Mouse (Mus musculus): Measurements from ENCODE around the gene Ppp1r14c. TPM values are rescaled to one million over a fixed set of nuclear protein-coding genes. Genes with fewer than 3 reads are reported as not detected.

Ppp1r14c gene
- 11.3 and 13.6 TPM in 2 replicates for polyA plus RNA-seq (2014; fragmentation: Nextera tagmentation; extraction: Ambion mirVana)

GRCm38 (mm10) chr10:3366036-3366869 lies at the start of gene Ppp1r14c:
Gene Ppp1r14c (plus strand): TSS chr10:3366057.
- Histone ChIP-seq H3K36me3 (ENCODE audit: control insufficient read depth, insufficient read depth, low read length) (no peaks in the 10 kb centered on the region), H3K4me3 (ENCODE audit: low read depth, low read length) (peak within 1 kb of the TSS; percentile 39), H3K9me3 (ENCODE audit: control insufficient read depth, low read length) (no peaks in the 10 kb centered on the region), H3K4me1 (replicated peaks; ENCODE audit: control insufficient read depth, insufficient read depth, low read length) (no peaks in the 10 kb centered on the region), H3K27me3 (ENCODE audit: control insufficient read depth, insufficient read depth, low read length) (no peaks in the 10 kb centered on the region), H3K9ac (ENCODE audit: low read depth, low read length) (peak within 1 kb of the TSS; percentile 45), H3K27ac (ENCODE audit: low read depth, low read length) (0 out of 2 replicates have a peak within 1 kb of the TSS, but pooled peaks have one; percentile 30), H3K4me2 (replicated peaks; ENCODE audit: low read depth, low read length) (peak within 1 kb of the TSS; percentile 57)
- WGBS = under 1% methylated on average over 70 of the region's 74 CpGs
- DNase-seq (ENCODE audit: low spot score) = peak; percentile 69
- ATAC-seq (ENCODE audit: low FRiP score) = peak; percentile 89

GRCm38 (mm10) chr10:3321406-3321805 lies 44.5 kb upstream of the Ppp1r14c start:
- 92% methylated on average over 2 of the region's 2 CpGs for WGBS
- no peak overlapping the region for H3K4me2 ChIP-seq (replicated peaks; ENCODE audit: low read depth, low read length)
- ATAC-seq (ENCODE audit: low FRiP score) = no peak

GRCm38 (mm10) chr10:3325447-3325846 lies 40.4 kb upstream of the Ppp1r14c start:
- WGBS = 88% methylated on average over 1 of the region's 1 CpGs
- Histone ChIP-seq H3K36me3 (ENCODE audit: control insufficient read depth, insufficient read depth, low read length) (no peaks in the 10 kb centered on the region), H3K9me3 (ENCODE audit: control insufficient read depth, low read length) (no peaks in the 10 kb centered on the region), H3K9ac (ENCODE audit: low read depth, low read length) (no peak overlapping the region), H3K27me3 (ENCODE audit: control insufficient read depth, insufficient read depth, low read length) (no peaks in the 10 kb centered on the region), H3K4me2 (replicated peaks; ENCODE audit: low read depth, low read length) (no peak overlapping the region), H3K4me3 (ENCODE audit: low read depth, low read length) (no peak overlapping the region), H3K4me1 (replicated peaks; ENCODE audit: control insufficient read depth, insufficient read depth, low read length) (no peaks in the 10 kb centered on the region), H3K27ac (ENCODE audit: low read depth, low read length) (no peak overlapping the region)
- ATAC-seq (ENCODE audit: low FRiP score) (no peak), DNase-seq (ENCODE audit: low spot score) (no peak)

More at GRCm38 (mm10) chr10:3321406-3321805, 44.5 kb upstream of the Ppp1r14c start:
- Histone ChIP-seq H3K9me3 (ENCODE audit: control insufficient read depth, low read length) (no peaks in the 10 kb centered on the region), H3K9ac (ENCODE audit: low read depth, low read length) (no peak overlapping the region), H3K36me3 (ENCODE audit: control insufficient read depth, insufficient read depth, low read length) (no peaks in the 10 kb centered on the region), H3K27me3 (ENCODE audit: control insufficient read depth, insufficient read depth, low read length) (no peaks in the 10 kb centered on the region), H3K27ac (ENCODE audit: low read depth, low read length) (no peak overlapping the region), H3K4me1 (replicated peaks; ENCODE audit: control insufficient read depth, insufficient read depth, low read length) (no peaks in the 10 kb centered on the region), H3K4me3 (ENCODE audit: low read depth, low read length) (no peak overlapping the region)
- DNase-seq (ENCODE audit: low spot score) = no peak

- no peaks in the 10 kb centered on the region for H3K4me1 ChIP-seq (replicated peaks; ENCODE audit: control insufficient read depth, insufficient read depth, low read length)
- no peak overlapping the region for H3K4me2 ChIP-seq (replicated peaks; ENCODE audit: low read depth, low read length)
- DNase-seq (ENCODE audit: low spot score) = peak; percentile 87
- H3K27me3 ChIP-seq (ENCODE audit: control insufficient read depth, insufficient read depth, low read length) = no peaks in the 10 kb centered on the region
- ATAC-seq (ENCODE audit: low FRiP score) = peak; percentile 73
- H3K4me3 ChIP-seq (ENCODE audit: low read depth, low read length) = no peak overlapping the region
- 27% methylated on average over 3 of the region's 3 CpGs for WGBS
- H3K27ac ChIP-seq (ENCODE audit: low read depth, low read length) = no peak overlapping the region
- no peak overlapping the region for H3K9ac ChIP-seq (ENCODE audit: low read depth, low read length)
- no peaks in the 10 kb centered on the region for H3K36me3 ChIP-seq (ENCODE audit: control insufficient read depth, insufficient read depth, low read length)
- H3K9me3 ChIP-seq (ENCODE audit: control insufficient read depth, low read length) = no peaks in the 10 kb centered on the region
Measured at GRCm38 (mm10) chr10:3332880-3333279, 33.0 kb upstream of the Ppp1r14c start.

GRCm38 (mm10) chr10:3334570-3334969 lies 31.3 kb upstream of the Ppp1r14c start:
- H3K4me2 ChIP-seq (replicated peaks; ENCODE audit: low read depth, low read length) = no peak overlapping the region
- H3K9ac ChIP-seq (ENCODE audit: low read depth, low read length) = no peak overlapping the region
- no peaks in the 10 kb centered on the region for H3K27me3 ChIP-seq (ENCODE audit: control insufficient read depth, insufficient read depth, low read length)
- H3K4me3 ChIP-seq (ENCODE audit: low read depth, low read length) = no peak overlapping the region
- no peak for ATAC-seq (ENCODE audit: low FRiP score)
- no peak overlapping the region for H3K27ac ChIP-seq (ENCODE audit: low read depth, low read length)
- H3K4me1 ChIP-seq (replicated peaks; ENCODE audit: control insufficient read depth, insufficient read depth, low read length) = no peaks in the 10 kb centered on the region
- no peaks in the 10 kb centered on the region for H3K9me3 ChIP-seq (ENCODE audit: control insufficient read depth, low read length)
- H3K36me3 ChIP-seq (ENCODE audit: control insufficient read depth, insufficient read depth, low read length) = no peaks in the 10 kb centered on the region
- DNase-seq (ENCODE audit: low spot score) = no peak

- 71% methylated on average over 7 of the region's 7 CpGs for WGBS
- no peak overlapping the region for H3K4me2 ChIP-seq (replicated peaks; ENCODE audit: low read depth, low read length)
- no peaks in the 10 kb centered on the region for H3K36me3 ChIP-seq (ENCODE audit: control insufficient read depth, insufficient read depth, low read length)
- DNase-seq (ENCODE audit: low spot score) = no peak
- H3K4me1 ChIP-seq (replicated peaks; ENCODE audit: control insufficient read depth, insufficient read depth, low read length) = no peaks in the 10 kb centered on the region
- H3K27me3 ChIP-seq (ENCODE audit: control insufficient read depth, insufficient read depth, low read length) = no peaks in the 10 kb centered on the region
- no peak overlapping the region for H3K4me3 ChIP-seq (ENCODE audit: low read depth, low read length)
- no peaks in the 10 kb centered on the region for H3K9me3 ChIP-seq (ENCODE audit: control insufficient read depth, low read length)
- no peak for ATAC-seq (ENCODE audit: low FRiP score)
- H3K9ac ChIP-seq (ENCODE audit: low read depth, low read length) = no peak overlapping the region
- H3K27ac ChIP-seq (ENCODE audit: low read depth, low read length) = no peak overlapping the region
Measured at GRCm38 (mm10) chr10:3336729-3337329, 29.0 kb upstream of the Ppp1r14c start.

- Histone ChIP-seq H3K9me3 (ENCODE audit: control insufficient read depth, low read length) (no peaks in the 10 kb centered on the region), H3K4me2 (replicated peaks; ENCODE audit: low read depth, low read length) (no peak overlapping the region), H3K4me1 (replicated peaks; ENCODE audit: control insufficient read depth, insufficient read depth, low read length) (no peaks in the 10 kb centered on the region), H3K36me3 (ENCODE audit: control insufficient read depth, insufficient read depth, low read length) (no peaks in the 10 kb centered on the region), H3K4me3 (ENCODE audit: low read depth, low read length) (no peak overlapping the region), H3K9ac (ENCODE audit: low read depth, low read length) (no peak overlapping the region), H3K27ac (ENCODE audit: low read depth, low read length) (no peak overlapping the region), H3K27me3 (ENCODE audit: control insufficient read depth, insufficient read depth, low read length) (no peaks in the 10 kb centered on the region)
- DNase-seq (ENCODE audit: low spot score) = no peak
- 67% methylated on average over 2 of the region's 2 CpGs for WGBS
- no peak for ATAC-seq (ENCODE audit: low FRiP score)
Measured at GRCm38 (mm10) chr10:3337330-3337901, 28.4 kb upstream of the Ppp1r14c start.

- ATAC-seq (ENCODE audit: low FRiP score) = no peak
- 48% methylated on average over 5 of the region's 5 CpGs for WGBS
- no peak overlapping the region for H3K9ac ChIP-seq (ENCODE audit: low read depth, low read length)
- no peaks in the 10 kb centered on the region for H3K9me3 ChIP-seq (ENCODE audit: control insufficient read depth, low read length)
- H3K27me3 ChIP-seq (ENCODE audit: control insufficient read depth, insufficient read depth, low read length) = no peaks in the 10 kb centered on the region
- no peaks in the 10 kb centered on the region for H3K36me3 ChIP-seq (ENCODE audit: control insufficient read depth, insufficient read depth, low read length)
- no peaks in the 10 kb centered on the region for H3K4me1 ChIP-seq (replicated peaks; ENCODE audit: control insufficient read depth, insufficient read depth, low read length)
- DNase-seq (ENCODE audit: low spot score) = no peak
- no peak overlapping the region for H3K4me2 ChIP-seq (replicated peaks; ENCODE audit: low read depth, low read length)
- H3K27ac ChIP-seq (ENCODE audit: low read depth, low read length) = no peak overlapping the region
- no peak overlapping the region for H3K4me3 ChIP-seq (ENCODE audit: low read depth, low read length)
Measured at GRCm38 (mm10) chr10:3345706-3346105, 20.2 kb upstream of the Ppp1r14c start.
